In genomic region chr8:84513765-84514164, GRCm38 (mm10) we compare ENCODE assay signal across 8 mouse cellular contexts.
DNase-seq lines count a peak whose midpoint lies in the region; ATAC-seq and TF ChIP-seq lines count a peak whose summit lies in the region.
"Had no signal": no experiment of that assay in that cellular context is flagged by ENCODE, and none has a peak within 500 bp of the region (broad histone marks: within the 10 kb centered on the region; RNA-seq: fewer than 3 reads in every experiment).

No protein-coding gene starts in this region.

- no peak for TF ChIP-seq POLR2A in kidney, adult 2 months (IDR thresholded peaks at IDR 0.05; ENCODE audit: low read depth, low read length)

- CTCF ChIA-PET in Patski (lab: Charles Lee), result no interaction called here

- no peaks in the 10 kb centered on the region for H3K27me3 ChIP-seq in kidney, adult 2 months (replicated peaks; ENCODE audit: control insufficient read depth, insufficient read depth, low read length)
- H3K27me3 ChIP-seq in C2C12 (ENCODE audit: control insufficient read depth, insufficient read depth, insufficient read length) (peaks cover 14% of the 10 kb centered on the region), Patski (peaks cover 6% of the 10 kb centered on the region)
- no peaks in the 10 kb centered on the region for H3K27me3 ChIP-seq in intestine, embryonic 15.5 days (replicated peaks)
- H3K27me3 ChIP-seq: limb, embryonic 13.5 days had no signal

- no peaks in the 10 kb centered on the region for H3K79me3 ChIP-seq in C2C12 (ENCODE audit: low read depth)

- TF ChIP-seq CTCF in kidney, adult 2 months (conservative IDR thresholded peaks at IDR 0.05; ENCODE audit: insufficient read depth, insufficient read length, low read depth, low read length), result peak; percentile 68
- peak; percentile 17 for TF ChIP-seq CTCF in C2C12 (IDR thresholded peaks at IDR 0.05; ENCODE audit: control insufficient read depth, insufficient read depth, insufficient read length)
- TF ChIP-seq CTCF in Patski (IDR thresholded peaks at IDR 0.05), result peak; percentile 73

- no peak for ATAC-seq in Patski
- peak; percentile 60 for ATAC-seq in common myeloid progenitor, adult 5-6 weeks (replicated peaks; ENCODE audit: low read depth, poor library complexity, severe bottlenecking)
- ATAC-seq in megakaryocyte progenitor cell, adult 5-6 weeks (replicated peaks; ENCODE audit: poor library complexity), result peak; percentile 50; the same call in 1 of the 2 replicates
- no peak for ATAC-seq in intestine, embryonic 15.5 days

- peak; percentile 23 for DNase-seq in kidney, adult 2 months
- DNase-seq in kidney, adult 11 months, result no peak
- no peak for DNase-seq in Patski (ENCODE audit: low read depth, low spot score)

- H3K9ac ChIP-seq in intestine, embryonic 15.5 days, result no peak overlapping the region
- H3K9ac ChIP-seq: limb, embryonic 13.5 days had no signal

- no peaks in the 10 kb centered on the region for H3K4me1 ChIP-seq in kidney, adult 2 months (ENCODE audit: control insufficient read depth, insufficient read depth, low read length)
- no peaks in the 10 kb centered on the region for H3K4me1 ChIP-seq in intestine, embryonic 15.5 days (replicated peaks)

- H3K27ac ChIP-seq in kidney, adult 2 months (ENCODE audit: insufficient read depth, low read depth, low read length), result no peak overlapping the region
- no peak overlapping the region for H3K27ac ChIP-seq in intestine, embryonic 15.5 days
- H3K27ac ChIP-seq: limb, embryonic 13.5 days had no signal

- H3K79me2 ChIP-seq in C2C12 (ENCODE audit: control insufficient read depth, insufficient read depth), result no peaks in the 10 kb centered on the region

- no peak overlapping the region for H3K4me2 ChIP-seq in intestine, embryonic 15.5 days (replicated peaks)
- H3K4me2 ChIP-seq: limb, embryonic 13.5 days had no signal

- POLR2A ChIA-PET in Patski (lab: Charles Lee), result no interaction called here

- in situ Hi-C loops in Patski (cut with MboI; ENCODE audit: low pct_unique_long_range_greater_than_20kb), result no loop called here

- no peak overlapping the region for H3ac ChIP-seq in C2C12 (ENCODE audit: control insufficient read depth, insufficient read length, low read depth)

- H3K4me3 ChIP-seq in kidney, adult 2 months (ENCODE audit: insufficient read depth, low read depth, low read length), result no peak overlapping the region
- no peak overlapping the region for H3K4me3 ChIP-seq in C2C12 (ENCODE audit: insufficient read depth, poor library complexity, severe bottlenecking)
- H3K4me3 ChIP-seq in intestine, embryonic 15.5 days (replicated peaks), result no peak overlapping the region
- H3K4me3 ChIP-seq: limb, embryonic 13.5 days had no signal

- 4% methylated on average over 2 of the region's 2 CpGs for WGBS in kidney, adult 2 months
- 9% methylated on average over 2 of the region's 2 CpGs for WGBS in intestine, embryonic 15.5 days

- no peaks in the 10 kb centered on the region for H3K9me3 ChIP-seq in intestine, embryonic 15.5 days
- H3K9me3 ChIP-seq: limb, embryonic 13.5 days had no signal

- no peaks in the 10 kb centered on the region for H3K36me3 ChIP-seq in kidney, adult 2 months (ENCODE audit: control insufficient read depth, insufficient read depth, low read length)
- no peaks in the 10 kb centered on the region for H3K36me3 ChIP-seq in C2C12 (ENCODE audit: control insufficient read depth, insufficient read depth)
- H3K36me3 ChIP-seq in intestine, embryonic 15.5 days, result no peaks in the 10 kb centered on the region
- H3K36me3 ChIP-seq: limb, embryonic 13.5 days had no signal

TF ChIP-seq in C2C12, 6 proteins besides CTCF, POLR2A, EP300 and RAD21:
- TF ChIP-seq MYOG (IDR thresholded peaks at IDR 0.05; ENCODE audit: control insufficient read depth, extremely low read depth, insufficient read length) (no peak), USF1 (IDR thresholded peaks at IDR 0.05; ENCODE audit: low read depth) (no peak), FOSL1 (IDR thresholded peaks at IDR 0.05; ENCODE audit: insufficient read depth, low read length, poor library complexity, severe bottlenecking) (no peak), MYOD1 (IDR thresholded peaks at IDR 0.05; ENCODE audit: control insufficient read depth, insufficient read length, low read depth) (no peak), CEBPB (IDR thresholded peaks at IDR 0.05; ENCODE audit: low read depth) (no peak), MAX (IDR thresholded peaks at IDR 0.05) (no peak)

Comparison
In these comparisons a context has a peak if more than half of its experiments do, and no peak if none do; other contexts are left out.
1. CTCF ChIP-seq: peak in every context shown above with its lines; median percentile 73 in Patski; 68 in kidney, adult 2 months; 17 in C2C12.
2. ATAC-seq: peak in common myeloid progenitor, adult 5-6 weeks (single experiment) and megakaryocyte progenitor cell, adult 5-6 weeks (single experiment); none in Patski (single experiment) and intestine, embryonic 15.5 days (single experiment).